Mouse (Mus musculus): Measurements from ENCODE around the gene Pdik1l.
A peak's percentile ranks its signal among the peaks of the same experiment; 100 is the strongest.
"Not testable (repeated sequence)": the region's sequence is repeated elsewhere in the genome, so short reads cannot be mapped to it uniquely, and the experiment has no call there.

Gene Pdik1l

DNA sequence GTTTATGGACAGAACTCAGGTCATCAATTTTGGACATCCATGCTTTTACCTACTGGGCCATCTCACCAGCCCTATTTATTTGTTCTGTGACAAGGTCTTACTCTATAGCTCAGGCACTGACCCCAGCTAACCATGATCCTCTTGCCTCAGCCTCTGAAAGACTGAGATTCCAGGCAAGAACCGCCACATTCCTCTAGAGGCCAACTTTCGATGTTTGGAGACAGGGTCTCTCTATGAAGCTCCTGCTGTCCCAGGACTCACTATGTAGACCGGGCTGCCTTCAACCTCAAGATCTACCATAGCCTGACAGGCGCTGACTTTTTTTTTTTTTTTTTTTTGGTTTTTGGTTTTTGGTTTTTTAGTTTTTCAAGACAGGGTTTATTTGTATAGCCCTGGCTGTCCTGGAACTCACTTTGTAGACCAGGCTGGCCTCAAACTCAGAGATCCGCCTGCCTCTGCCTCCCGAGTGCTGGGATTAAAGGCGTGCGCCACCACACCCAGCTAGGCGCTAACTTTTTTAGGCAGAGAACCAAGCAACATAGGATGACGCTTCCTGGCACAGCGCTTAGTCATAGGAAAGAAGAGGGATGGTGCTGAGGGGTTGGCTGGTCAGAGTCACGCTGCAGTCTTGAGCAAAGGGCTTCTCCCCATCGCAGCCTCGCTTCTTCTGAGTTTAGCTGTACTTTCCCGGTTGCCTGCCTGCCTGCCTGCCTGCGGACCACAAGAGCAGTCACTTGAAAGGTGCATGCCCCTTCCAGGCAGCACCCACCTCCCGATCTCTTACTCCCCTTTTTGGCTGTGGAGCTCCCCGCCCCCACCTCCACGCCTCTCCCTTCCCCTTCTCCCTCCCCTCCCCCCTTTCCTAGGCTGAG, 11.2 kb upstream of the Pdik1l start:
- DNase-seq (ENCODE audit: low spot score), result no peak

DNA sequence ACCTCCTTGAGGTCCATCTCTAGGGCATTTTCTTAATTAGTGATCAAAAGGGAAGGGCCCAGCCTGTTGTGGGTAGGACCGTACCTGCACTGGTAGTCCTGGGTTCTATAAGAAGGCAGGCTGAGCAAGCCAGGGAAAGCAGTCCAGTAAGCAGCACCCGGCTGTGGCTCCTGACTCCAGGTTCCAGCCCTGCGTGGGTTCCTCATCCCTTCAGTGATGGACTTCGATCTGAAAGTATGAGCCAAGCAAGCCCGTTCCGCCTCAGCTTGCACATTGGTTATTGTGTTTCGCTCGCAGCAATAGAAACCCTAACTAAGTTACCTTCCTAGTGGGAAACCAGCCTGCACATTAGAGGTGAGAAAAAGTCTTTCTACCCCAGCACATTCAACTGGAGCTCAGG, 9.7 kb upstream of the Pdik1l start:
- no peak for DNase-seq (ENCODE audit: low spot score)

DNA sequence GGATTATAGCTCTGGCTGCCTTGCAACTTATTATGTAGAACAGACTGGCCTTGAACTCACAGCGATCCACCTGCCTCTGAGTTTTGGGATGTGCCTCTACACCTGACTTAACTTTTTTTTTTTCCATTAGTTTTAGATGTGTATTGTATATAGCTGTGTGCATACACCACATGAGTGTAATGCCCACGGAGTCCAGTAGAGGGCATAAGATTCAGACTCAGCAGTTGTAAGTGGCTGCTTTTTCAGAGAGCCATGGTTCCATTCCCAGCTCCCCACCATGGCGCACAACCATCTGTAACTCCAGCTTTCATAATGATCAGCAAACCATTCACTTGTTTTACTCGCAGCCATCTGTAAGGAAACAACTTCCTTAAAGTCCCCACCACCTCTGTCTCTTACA, 8.8 kb upstream of the Pdik1l start:
- DNase-seq (ENCODE audit: low spot score), result no peak

DNA sequence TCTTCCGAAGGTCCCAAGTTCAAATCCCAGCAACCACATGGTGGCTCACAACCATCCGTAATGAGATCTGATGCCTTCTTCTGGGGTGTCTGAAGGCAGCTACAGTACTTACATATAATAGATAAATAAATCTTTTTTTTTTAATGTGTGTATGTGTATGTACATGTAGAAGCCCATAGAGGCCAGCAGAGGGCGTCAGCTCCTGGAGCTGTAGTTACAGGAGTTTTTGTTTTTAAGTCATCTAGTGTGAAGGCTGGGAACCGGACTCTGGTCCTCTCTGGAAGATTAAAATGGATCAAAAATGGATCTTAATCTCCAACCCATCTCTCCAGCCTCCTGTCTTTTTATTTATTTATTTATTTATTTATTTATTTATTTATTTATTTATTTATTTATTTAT, 8.4 kb upstream of the Pdik1l start:
- DNase-seq (ENCODE audit: low spot score), result not testable (repeated sequence)

DNA sequence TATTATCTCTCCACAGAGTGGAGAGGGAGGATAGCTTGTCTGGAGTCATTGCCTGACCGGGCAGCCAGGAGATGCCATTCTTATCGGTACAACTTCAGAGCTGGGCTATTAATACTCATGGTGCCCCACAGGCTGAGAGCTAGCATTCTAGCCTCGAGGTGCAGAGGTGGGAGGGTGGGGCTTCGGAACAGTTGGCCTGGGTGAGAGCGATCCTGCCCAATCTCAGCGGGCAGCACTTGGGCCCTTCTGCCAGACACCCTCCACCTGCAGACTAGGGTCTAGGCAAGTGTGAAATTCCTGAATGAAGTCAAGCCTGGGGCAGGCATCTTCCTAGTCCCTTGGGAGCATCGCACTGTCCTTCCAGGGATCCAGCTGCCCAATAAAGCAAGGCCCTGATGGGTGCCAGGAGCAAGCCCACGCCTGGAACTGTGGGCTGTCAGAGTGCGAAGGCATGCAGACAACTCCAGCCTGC, 6.0 kb upstream of the Pdik1l start:
- no peak for DNase-seq (ENCODE audit: low spot score)

DNA sequence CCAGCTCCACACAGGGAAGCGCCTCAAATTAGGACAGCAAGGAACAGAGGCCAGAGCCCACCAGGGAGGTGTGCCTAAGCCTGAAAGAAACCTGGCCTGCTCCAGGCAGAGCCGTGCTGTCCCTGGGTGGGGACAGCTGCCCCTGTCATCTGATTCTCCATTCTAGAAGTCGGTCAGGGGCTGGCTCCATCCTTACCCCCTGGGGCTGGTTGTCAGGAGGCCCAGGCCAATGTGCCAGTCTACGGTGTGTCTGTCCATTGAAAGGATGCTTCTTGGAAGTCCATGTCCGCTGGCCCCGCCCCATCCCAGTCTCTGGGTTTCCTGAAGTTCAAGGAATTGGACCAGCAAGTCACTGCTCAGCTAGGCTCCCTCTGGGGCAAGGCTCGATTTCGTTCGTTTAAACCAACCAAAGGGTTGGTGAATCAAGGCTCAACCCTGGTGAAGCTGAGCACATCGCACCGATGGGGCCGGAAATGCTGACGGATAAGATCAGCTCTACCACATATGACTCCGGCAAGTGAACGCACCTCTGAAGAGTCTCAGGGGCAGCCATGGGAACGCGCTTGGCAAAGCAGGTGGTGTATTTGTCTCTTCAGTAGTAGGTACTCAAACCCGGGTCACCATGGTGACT, 5.5 kb upstream of the Pdik1l start:
- DNase-seq (ENCODE audit: low spot score), result no peak

DNA sequence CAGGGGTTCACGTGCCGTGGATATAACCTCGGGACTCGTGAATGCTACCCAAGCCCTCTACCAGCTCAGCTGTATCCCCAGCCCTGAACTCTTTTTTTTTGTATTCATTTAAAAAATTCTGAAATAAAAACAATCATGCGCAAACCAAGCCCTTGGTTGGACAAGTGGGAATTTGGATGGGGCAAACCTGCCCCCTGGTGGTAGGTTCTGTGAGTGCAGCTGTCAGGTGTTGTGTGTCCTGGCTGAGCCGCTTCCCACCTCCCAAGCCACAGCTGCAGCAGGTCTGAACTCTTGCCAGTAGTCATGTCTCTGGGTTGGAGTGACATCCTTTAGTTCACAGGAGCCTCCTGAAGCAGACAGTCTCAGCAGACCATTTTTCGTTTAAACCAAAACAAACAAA, 4.4 kb upstream of the Pdik1l start:
- peak; percentile 91 for DNase-seq (ENCODE audit: low spot score)

DNA sequence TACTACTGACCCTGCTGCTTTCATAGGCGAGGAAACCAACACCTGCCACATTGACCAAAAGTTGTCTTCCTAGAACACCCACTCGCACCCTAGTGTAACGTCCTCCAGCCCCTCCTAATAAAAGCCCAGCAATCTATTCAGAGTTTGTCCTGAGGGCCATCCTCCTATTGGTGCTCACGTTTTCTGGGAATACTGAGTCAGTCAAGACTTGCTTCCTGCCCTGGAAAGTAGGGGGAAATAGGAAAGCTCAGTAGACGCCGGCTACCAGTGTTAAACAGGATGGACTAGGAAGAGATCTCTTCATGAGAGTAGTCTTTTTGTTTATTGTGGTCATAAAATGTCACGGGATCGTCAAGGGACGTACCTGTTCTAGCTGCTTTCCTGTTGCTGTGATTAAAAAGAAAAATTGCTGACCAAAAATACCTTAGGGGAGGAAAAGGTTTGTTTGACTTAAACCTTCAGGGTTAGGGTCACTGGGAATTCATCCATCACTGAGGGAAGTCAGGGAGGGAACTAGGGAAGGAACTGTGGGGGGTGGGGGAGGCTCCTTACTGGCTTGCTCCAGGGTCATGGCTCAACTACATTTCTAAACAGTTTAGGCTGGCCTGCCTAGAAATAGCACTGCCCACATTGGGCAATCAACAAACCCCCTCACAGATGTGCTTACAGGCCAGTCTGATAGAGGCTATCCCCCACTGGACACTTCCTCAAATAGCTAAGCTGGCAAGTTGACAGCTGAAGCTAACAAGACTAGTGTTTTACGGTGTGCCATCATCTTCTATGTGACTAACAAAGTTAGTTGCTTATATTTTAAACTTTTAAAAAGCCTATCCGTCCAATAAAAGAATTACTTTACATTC, 932 bp upstream of the Pdik1l start:
- DNase-seq (ENCODE audit: low spot score), result peak; percentile 53

DNA sequence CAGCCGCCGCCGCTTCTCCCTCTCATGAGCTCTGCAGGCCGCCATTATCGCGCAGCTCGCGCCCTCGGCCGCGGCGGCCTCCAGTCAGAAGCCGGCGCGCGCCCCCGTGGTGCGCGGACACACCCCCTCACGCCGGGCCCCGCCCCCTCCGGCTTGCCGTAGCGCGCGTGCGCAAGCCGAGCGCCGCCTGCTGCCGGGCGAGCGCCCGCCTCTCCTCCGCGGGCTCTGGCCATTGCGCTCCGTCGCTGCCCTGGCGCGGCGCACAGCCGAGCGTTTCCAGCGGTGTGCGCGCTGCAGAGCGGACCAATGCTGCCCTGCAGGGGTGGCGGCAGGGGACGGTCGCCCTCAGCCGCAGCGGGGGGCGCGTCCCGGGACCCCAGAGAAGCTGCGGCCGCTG, 529 bp downstream of the Pdik1l start:
- peak; percentile 94 for DNase-seq (ENCODE audit: low spot score)

DNA sequence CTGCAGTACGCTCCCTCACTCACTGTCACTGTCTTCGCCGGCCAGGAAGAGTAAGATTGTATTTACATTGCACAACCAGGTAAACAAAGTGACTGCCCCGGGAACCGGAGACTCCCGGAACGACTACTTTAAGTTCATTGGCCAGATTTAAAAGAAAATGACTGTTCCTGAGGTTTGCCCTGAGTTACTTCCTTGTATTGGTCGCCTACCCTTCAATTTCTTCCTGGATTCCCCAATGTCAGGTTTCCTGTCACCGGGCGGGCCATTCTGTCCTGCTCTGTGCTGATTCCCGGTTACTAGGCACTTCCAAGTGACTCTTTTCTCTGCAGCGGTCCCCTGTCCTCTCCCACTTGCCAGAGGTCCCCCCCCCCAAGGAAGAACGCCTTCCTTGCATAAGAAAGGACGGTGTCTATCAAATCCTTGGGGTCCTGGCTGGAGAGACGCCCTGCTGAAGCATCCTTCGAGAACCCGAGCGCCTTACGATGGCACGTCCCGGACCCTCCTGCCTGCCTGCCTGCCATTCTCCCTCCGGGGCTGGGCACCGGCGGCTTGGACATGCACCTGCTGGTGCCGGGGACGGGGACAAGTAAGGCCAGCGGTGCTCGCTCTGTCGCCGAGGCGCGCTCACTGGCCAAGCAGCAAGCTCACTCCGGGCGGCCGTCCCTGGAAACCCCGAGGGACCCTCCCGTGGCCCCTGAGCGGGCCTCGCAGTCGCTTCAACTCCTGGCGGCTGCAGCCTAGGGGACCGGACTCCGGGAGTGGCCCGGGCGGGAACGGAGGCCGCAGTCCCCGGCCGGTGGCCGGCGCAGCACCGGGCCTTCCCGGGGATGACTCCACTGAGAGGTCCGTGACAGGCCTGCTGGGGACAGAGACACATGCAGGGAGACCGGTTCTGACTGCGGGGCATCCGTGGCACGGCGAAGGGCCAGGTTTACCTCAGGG, 1.2 kb downstream of the Pdik1l start:
- peak; percentile 42 for DNase-seq (ENCODE audit: low spot score)

DNA sequence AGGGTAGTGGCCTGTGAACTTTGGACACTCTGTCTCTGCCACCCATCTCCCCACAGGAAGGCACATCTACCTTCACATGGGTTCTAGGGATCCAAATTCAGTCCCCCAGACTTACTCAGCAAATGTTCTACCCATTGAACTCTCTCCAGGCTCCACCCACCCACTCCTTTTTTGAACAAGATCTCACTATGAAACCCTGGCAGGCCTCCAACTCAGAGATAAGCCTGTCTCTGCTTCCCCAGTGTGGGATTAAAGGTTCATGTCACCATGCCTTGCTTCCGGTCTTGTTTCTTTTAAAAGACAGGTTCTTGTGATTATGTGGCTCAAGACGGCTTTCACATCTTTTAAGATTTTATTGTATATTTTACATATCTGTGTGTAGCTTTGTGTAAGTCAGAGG, 2.8 kb downstream of the Pdik1l start:
- no peak for DNase-seq (ENCODE audit: low spot score)

DNA sequence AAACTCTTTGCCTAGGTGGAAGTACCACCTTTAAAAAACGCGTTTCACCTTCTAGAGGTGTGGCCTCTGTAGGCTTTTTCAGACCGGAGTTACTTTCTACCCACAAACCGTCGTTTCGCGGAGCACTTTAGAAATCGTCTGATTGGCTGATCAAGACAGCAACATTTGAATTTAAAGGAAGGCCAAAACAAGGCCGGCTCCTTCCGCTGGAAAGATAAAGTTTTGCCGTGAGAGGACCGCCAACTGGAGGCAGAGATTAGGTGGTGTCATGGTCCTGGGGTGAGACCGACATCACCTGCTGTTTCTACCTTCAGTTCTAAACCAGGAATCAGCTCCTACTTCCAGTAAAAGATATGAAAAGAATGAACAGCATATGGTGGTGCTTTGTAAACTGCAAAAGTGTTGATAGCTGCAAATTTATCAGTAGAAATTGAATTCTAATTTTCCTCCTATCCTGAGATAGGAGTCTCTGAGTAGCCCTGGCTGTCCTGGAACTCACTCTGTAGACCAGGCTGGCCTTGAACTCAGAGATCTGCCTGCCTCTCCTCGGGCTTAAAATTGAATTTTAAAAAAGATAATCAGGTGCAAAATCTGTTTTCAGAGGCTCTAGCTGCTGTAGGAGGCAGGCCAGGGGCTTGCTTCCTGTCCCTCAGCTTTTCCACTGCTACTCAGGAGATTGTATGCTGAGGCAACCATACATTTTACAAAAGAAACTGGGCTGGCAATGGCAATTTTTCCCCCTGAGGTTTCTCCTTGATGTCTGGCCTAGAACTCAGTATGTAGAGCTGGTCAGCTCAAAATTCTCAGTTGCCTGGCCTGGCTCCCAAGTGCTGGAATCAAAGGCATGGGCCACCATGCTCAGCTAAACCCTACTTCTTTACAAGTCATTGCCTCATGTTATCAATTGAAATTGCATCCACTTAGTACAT, 14.0 kb downstream of the Pdik1l start:
- peak; percentile 72 for DNase-seq (ENCODE audit: low spot score)

DNA sequence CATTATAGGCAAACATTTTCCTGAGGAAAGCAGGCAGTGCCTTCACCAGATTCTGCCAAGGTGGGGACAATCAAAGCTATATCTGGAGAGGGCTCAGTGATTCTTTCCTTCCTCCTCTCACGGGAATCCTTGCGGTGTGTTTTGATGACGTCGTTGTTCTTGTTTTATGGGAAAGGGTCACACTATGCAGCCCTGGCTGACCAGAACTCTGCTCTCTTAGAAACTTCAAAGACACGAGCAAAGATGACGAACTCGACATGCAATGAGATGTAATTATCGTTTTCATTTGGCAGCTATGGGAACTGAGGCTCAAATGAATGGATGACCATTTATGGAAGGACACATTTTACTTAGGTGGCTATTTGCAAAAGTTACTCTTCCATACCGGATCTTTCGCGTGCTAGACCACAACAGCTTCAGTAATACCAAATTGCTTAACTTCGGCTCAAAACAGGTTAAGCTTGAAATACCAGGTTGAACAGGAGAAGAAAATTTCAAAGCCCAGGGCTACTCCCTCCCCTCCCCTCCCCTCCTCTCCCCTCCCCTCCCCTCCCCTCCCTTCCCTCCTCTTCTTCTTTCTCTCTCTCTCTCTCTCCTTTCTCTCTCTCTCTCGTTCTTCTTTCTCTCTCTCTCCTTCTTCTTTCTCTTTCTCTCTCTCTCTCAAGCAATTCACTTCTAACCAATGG, 14.8 kb downstream of the Pdik1l start:
- DNase-seq (ENCODE audit: low spot score), result no peak

DNA sequence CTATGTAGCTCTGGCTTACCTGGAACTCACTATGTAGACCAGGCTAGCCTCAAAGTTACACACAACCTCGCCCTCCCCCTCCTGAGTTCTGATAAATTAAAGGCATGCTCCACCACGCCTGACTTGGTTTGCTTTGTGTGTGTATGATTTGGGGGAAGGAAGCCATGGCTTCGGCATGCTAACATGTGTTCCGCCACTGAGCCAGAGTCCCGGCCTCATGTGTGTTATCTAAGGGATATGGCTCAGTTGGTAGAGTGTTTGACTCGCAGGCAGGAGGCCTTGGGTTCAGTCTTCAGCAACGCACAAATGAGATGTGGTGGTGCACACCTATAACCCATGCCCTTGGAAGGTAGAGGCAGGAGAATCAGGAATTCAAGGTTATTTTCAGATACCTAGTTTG, 15.7 kb downstream of the Pdik1l start:
- no peak for DNase-seq (ENCODE audit: low spot score)

DNA sequence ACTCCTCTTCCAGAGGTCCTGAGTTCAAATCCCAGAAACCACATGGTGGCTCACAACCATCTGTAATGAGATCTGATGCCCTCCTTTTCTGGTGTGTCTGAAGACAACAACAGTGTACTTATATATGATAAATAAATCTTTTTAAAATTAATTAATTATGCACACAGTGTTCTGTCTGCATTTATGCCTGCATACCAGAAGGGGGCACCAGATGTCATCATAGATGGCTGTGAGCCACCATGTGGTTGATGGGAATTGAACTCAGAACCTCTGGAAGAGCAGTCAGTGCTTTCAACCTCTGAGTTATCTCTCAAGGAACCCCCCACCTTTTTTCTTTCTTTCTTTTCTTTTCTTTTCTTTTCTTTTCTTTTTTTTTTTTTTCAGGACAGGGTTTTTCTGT, 18.1 kb downstream of the Pdik1l start:
- DNase-seq (ENCODE audit: low spot score), result not testable (repeated sequence)

DNA sequence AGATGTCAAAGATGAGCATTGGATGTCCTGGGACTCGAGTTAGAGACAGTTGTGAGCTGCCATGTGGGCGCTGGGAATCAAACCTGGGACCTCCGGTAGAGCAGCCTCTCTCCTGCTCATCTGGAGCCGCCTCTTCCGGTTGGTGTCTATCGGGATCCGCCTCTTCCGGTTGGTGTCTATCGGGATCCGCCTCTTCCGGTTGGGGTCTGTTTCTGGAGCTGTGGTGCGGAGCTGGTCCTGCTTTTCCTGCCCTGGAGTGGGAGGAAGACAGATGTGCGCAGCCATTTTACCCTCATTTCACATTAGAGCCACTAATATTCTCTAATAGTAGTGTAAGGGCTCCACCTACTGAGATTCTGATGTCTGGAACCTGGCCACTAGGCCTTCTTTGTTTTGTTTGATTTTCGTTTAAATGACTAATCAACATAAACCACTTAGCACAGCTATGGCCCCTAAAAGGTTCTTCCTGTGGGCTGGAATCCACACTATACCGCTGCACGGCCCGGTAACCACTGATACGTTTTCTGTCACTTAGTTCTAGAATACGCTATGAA, 19.5 kb downstream of the Pdik1l start:
- DNase-seq (ENCODE audit: low spot score), result no peak

DNA sequence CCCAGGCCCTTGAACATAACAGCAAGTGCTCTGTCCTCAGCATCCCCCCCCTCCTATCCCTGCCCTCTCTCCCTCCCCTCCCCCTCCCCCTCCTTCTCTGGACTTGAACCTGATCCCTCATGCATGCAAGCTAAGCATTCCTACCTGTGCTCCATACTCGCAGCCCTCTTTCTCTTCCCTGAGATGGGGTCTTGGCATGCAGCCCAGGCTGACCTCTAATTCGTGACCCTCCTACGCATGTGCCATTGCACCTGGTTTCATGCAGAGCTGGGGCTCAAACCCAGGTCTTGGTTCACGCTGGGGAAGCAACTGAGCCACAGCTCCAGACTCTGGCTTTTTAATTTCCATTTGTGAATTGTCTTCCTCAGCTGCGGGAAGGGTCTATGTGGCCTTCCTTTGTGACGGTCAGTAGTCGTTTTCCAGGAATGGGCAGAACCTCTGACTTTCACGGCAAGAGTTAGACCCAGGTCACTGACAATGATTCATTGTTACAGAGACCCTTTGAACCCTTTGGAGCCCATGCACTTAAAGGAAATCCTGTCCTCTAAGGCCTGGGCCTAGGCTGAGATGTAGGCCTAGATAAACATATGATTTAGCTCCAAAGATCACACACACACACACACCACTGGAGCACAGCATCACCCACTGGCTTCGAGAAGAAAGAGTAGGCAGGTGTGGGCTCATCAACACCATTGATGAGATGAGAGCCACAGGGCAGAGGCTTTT, 21.7 kb downstream of the Pdik1l start:
- DNase-seq (ENCODE audit: low spot score), result no peak

DNA sequence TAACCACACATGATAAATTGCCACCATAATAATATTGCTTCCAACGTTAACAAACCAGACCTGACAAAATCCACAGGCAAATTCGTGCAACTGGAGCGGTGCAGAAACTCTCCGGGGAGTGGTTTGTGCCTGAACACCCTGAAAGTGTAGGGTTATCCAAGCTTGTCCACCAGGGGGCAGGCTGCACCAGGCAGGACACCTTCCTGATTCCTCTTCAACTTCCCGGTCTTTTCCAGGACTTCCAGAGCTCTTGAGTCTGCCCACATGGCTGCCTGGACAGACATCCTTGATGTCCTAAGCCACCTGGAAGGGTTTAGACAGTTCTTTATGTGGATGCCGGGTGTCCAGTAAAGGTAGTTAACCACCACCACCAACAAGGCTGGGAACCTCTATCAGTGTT, 24.5 kb downstream of the Pdik1l start:
- DNase-seq (ENCODE audit: low spot score), result peak; percentile 70

DNA sequence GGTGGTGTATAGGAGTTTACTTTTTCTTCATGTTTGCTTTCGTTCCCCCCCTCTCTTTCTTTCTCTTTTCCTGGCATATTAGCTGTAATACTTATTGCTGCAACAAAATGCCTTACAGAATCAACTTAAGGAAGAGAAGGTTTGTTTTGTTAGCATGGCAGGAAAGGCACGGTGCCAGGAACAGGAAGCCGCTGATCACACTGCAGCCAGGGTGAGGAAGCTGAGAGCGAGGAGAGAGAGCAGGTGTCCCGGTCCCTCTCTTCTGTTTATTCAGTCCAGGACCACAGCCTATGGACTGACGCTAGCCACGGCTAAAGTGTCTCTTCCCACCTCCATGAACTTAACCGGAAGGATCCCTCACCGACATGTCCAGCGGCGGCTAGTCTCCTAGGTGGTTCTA, 29.3 kb downstream of the Pdik1l start:
- DNase-seq (ENCODE audit: low spot score), result no peak

Measured in embryo, embryonic 10.5 days (tissue).